Mouse (Mus musculus) embryonic fibroblast, embryonic 13.5 days (primary cell): Measurements from ENCODE around the gene Pirb.
"Not testable (repeated sequence)": the region's sequence is repeated elsewhere in the genome, so short reads cannot be mapped to it uniquely, and the experiment has no call there.

Source experiments
- CTCF ChIP-seq: IDR thresholded peaks from 2 replicates; pipeline ENCODE4 v1.5.1; 2011; ENCODE audit warnings: mild to moderate bottlenecking, control low read depth, low read length, moderate library complexity, borderline replicate concordance; ENCODE audit not compliant: insufficient read depth
- POLR2A ChIP-seq: IDR thresholded peaks from 2 replicates; pipeline ENCODE4 v1.6.1; 2011; ENCODE audit warnings: low read depth, mild to moderate bottlenecking, control low read depth, low read length, moderate library complexity

GRCm38 (mm10) chr7:3708447-3708980 lies 11.7 kb downstream of the Pirb start:
- not testable (repeated sequence) for TF ChIP-seq POLR2A, CTCF
